Mouse (Mus musculus) left cerebral cortex, postnatal 10 days (tissue): ENCODE measurements around the gene Zfp688. TPM values are rescaled to one million over a fixed set of nuclear protein-coding genes. Genes with fewer than 3 reads are reported as not detected.
"Not testable (repeated sequence)": the region's sequence is repeated elsewhere in the genome, so short reads cannot be mapped to it uniquely, and the experiment has no call there.

ENCODE experiments used
- DNase-seq, 2 experiments: peaks; one replicate each; pipeline ENCODE4 v3.0.0; 2021 to 2022; ENCODE audit warnings: low spot score in 2 of 2, mixed read lengths in 1 of 2; ENCODE audit errors: extremely low spot score in 1 of 2
- intact Hi-C: fragments of 180-260 bp; cut with DNase I; formaldehyde crosslinking; loops from one replicate; pipeline ENCODE4 v1.15.1; 2025
- total RNA-seq, 2 experiments: library from RNA; stranded (reverse); gene quantifications; 2 replicates each; pipeline ENCODE4 v1.2.3; 2021

Zfp688 gene
- total RNA-seq, 2 experiments from 2014 or later, result 11.4 to 14.1 TPM

DNA sequence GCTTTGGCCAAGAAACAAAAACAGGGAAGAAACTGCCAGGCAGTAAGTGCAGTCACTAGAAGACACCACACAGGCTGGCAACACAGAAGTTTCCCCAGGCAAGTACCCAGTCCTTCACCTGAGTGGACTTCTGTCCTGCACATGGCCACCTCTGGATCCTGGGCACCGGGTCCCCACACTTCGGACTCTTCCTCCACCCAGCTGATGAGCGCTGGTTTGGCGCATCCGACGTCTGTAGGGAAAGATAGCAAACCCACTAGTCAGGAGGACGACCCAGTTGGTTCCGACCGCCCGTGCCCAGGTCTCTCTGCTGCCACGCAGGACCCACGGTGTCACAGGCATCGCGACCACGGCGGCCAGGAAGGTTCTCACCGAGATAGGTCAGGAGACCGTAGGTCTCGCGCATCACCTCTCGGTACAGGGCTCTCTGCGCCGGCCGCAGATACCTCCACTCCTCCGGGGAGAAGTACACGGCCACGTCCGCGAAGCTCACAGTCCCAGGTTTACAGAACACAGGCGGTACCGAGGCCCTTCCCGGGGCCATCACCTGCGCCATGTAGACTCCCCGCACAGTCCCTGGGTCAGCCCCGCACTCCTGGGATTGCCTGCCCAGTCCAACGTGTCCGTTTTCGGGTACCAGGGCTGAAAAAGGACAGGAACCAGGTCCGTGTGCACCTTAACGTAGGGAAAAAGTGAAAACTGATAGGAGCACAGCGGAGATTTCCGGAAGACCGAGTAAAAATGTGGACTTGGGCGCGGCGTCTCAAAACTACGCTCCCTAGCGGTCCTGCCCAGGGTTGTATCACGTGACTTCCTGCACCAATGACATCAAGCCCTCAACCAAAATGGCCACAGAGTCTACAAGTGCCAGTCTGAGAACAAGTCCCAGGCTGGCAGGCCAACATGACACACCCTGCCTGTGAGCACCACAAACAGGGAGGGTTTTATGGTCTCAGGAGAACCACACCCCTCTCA lies 46.3 kb downstream of the Zfp688 start, which contains the start of gene Zfp747:
Gene Zfp747 (minus strand): TSS at position 780 of the 975 bp plus-strand sequence.
- intact Hi-C loops, result not testable (repeated sequence)
- DNase-seq, result peak; percentile 91 to 93

DNA sequence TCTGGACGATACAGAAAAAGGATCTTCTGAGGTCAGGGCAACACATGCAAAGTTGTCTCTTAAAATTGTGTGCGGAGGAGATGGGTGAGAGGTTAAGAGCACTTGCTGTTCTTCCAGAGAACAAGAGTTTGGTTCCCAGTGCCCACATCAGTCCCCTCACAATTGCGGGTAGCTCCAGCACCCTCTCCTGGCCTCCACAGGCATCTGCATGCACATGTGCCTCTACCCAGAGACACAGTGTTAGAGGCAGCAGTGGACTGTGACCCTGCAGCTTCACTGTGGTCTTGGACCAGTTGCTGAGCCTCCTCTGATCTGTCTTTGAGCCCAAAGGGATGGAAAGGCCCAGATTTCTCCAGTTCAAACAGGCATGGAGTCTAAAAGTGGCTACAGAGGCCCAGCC lies 50.0 kb downstream of the Zfp688 start:
- intact Hi-C loops, DNase-seq: not testable (repeated sequence)

DNA sequence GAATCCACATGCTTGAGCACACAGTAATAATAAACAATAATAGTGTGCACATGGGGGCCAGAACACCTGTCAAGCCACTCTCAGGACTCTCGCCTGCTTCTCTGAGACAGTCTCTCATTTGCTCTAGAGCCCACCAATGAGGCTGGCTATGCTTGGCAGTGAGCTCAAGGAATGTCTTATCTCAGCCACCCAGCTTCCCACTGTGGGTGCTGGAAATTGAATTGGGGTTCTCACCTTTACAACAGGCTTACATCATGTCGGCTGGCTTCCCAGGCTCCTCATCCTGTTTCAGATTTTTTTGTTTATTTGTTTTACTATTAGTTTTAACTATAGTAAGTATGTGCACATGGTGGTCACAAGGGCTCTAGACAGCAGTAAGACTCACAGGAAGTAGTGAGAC lies 50.7 kb downstream of the Zfp688 start:
- DNase-seq, result no peak
- intact Hi-C loops, result no loop called here

Other genes starting within 250 kb of the Zfp688 start
- 10 to 100 TPM; 74.0 to 75.8 TPM for gene Cd2bp2, start 226.0 kb downstream of the Zfp688 start, total RNA-seq
- gene Tbc1d10b, start 213.6 kb downstream of the Zfp688 start, total RNA-seq, result 10 to 100 TPM; 85.6 to 88.0 TPM
- gene Mylpf, start 213.2 kb downstream of the Zfp688 start, total RNA-seq, result 1 to 10 TPM in 1 of 2 experiments, not detected in 1; 1.2 TPM
- gene Zfp553, start 189.0 kb downstream of the Zfp688 start, total RNA-seq, result 10 to 100 TPM; 16.6 to 18.4 TPM
- 1 to 10 TPM; 6.0 to 6.1 TPM for gene Sept1, start 188.9 kb downstream of the Zfp688 start, total RNA-seq
- 10 to 100 TPM; 53.6 to 65.0 TPM for gene Zfp771, start 177.8 kb downstream of the Zfp688 start, total RNA-seq
- 10 to 100 TPM; 40.7 to 40.9 TPM for gene Dctpp1, start 161.4 kb downstream of the Zfp688 start, total RNA-seq
- 10 to 100 TPM; 50.6 to 53.7 TPM for gene Sephs2, start 148.0 kb downstream of the Zfp688 start, total RNA-seq
- under 1 TPM; 0.32 to 0.57 TPM for gene Itgal, start 125.8 kb downstream of the Zfp688 start, total RNA-seq
- 10 to 100 TPM; 13.2 to 14.2 TPM for gene Zfp768, start 76.5 kb downstream of the Zfp688 start, total RNA-seq
- gene Zfp747, start 46.0 kb downstream of the Zfp688 start, total RNA-seq, result 1 to 10 TPM; 7.2 to 7.8 TPM
- gene 9130019O22Rik, start 34.9 kb downstream of the Zfp688 start, total RNA-seq, result 1 to 10 TPM; 2.8 to 3.1 TPM
- 1 to 10 TPM; 6.1 to 6.6 TPM for gene E430018J23Rik, start 28.4 kb downstream of the Zfp688 start, total RNA-seq
- gene Zfp764, start 15.2 kb downstream of the Zfp688 start, total RNA-seq, result 1 to 10 TPM; 3.6 to 4.7 TPM
- 1 to 10 TPM; 6.3 to 6.8 TPM for gene Zfp689, start 27.1 kb upstream of the Zfp688 start, total RNA-seq
- gene Prr14, start 37.5 kb upstream of the Zfp688 start, total RNA-seq, result 10 to 100 TPM; 31.9 to 33.1 TPM
- 10 to 100 TPM; 58.5 to 60.3 TPM for gene Fbrs, start 57.1 kb upstream of the Zfp688 start, total RNA-seq
- gene Srcap, start 89.9 kb upstream of the Zfp688 start, total RNA-seq, result 100 to 1,000 TPM; 101 to 108 TPM
- 1 to 10 TPM; 8.6 to 8.7 TPM for gene Gm42715, start 97.5 kb upstream of the Zfp688 start, total RNA-seq
- gene Tmem265, start 139.3 kb upstream of the Zfp688 start, total RNA-seq, result 1 to 10 TPM; 1.8 to 4.9 TPM
- 10 to 100 TPM; 71.4 to 76.7 TPM for gene Phkg2, start 151.3 kb upstream of the Zfp688 start, total RNA-seq
- gene Ccdc189, start 166.5 kb upstream of the Zfp688 start, total RNA-seq, result 1 to 10 TPM; 8.1 to 8.3 TPM
- gene Rnf40, start 166.7 kb upstream of the Zfp688 start, total RNA-seq, result 10 to 100 TPM; 63.8 to 64.1 TPM
- gene Zfp629, start 193.7 kb upstream of the Zfp688 start, total RNA-seq, result 10 to 100 TPM; 22.3 to 29.8 TPM